Mouse (Mus musculus) adrenal gland (tissue): ENCODE results near the gene Cfhr2.
"Not testable (repeated sequence)": the region's sequence is repeated elsewhere in the genome, so short reads cannot be mapped to it uniquely, and the experiment has no call there.

Experiments used
- intact Hi-C: fragments of 180-260 bp; cut with DNase I; formaldehyde crosslinking; loops from one replicate; pipeline ENCODE4 v1.15.1; 2025
- long read RNA-seq, 2 experiments: library from polyadenylated mRNA; unstranded; transcript quantifications; one replicate each; pipeline ENCODE4 v2.0.0; 2020; ENCODE audit warnings: borderline replicate concordance in 1 of 2; ENCODE audit not compliant: insufficient replicate concordance in 1 of 2

Gene Cfhr2
- long read RNA-seq, experiment 1 = 0 reads
- long read RNA-seq, experiment 2 = 0 reads

GRCm38 (mm10) chr1:139858548-139858947, at the start of gene Cfhr2:
Gene Cfhr2, minus strand, starts transcription at chr1:139858702.
- intact Hi-C loops = no loop called here

DNA sequence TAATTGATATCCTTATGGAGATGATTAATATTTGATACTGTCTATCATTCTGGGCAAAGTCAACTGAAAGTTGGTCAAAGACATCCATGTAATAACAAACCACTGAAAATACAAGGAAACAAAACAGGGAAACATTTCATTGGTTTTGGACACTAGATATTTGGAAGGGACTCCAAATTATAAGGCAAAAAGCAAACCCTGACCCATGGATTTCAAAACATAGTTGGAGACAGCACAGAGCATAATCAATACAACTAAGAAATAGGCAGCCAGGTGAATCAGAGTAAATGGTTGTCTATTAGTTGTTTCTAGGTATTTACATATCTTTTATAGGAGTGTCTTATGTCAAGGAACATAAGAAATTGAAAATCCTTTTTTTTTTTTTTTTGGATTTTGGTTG, 5.2 kb upstream of the Cfhr2 start:
- intact Hi-C loops = no loop called here

DNA sequence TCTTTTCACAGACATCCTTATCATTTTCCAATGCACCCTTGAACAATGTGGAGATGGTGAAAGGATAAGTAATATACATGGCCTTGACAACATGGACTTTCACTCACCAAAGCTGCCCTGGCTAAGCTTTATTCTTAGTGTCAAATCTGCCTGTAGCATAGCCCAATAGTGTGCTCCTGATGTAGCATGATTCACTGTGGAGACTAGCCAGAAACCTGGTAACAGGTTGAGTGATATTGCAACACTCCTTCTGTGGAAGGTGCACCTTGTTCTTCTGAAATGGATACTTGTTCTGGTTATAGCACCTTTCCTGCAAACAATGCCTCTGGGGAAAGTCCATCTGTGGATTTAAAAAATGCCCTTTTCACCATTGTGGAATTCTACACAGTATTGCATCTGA, 1.7 kb upstream of the Cfhr2 start:
- intact Hi-C loops = no loop called here

GRCm38 (mm10) chr1:139839699-139840098, 18.8 kb downstream of the Cfhr2 start:
- intact Hi-C loops = no loop called here

GRCm38 (mm10) chr1:139839290-139839689, 19.2 kb downstream of the Cfhr2 start:
- intact Hi-C loops = no loop called here

GRCm38 (mm10) chr1:139808594-139808993, 49.9 kb downstream of the Cfhr2 start:
- intact Hi-C loops = no loop called here

GRCm38 (mm10) chr1:139781143-139781542, 77.4 kb downstream of the Cfhr2 start, which contains the start of gene Gm4788:
Gene Gm4788, minus strand, starts transcription at chr1:139781243.
- intact Hi-C loops = no loop called here

DNA sequence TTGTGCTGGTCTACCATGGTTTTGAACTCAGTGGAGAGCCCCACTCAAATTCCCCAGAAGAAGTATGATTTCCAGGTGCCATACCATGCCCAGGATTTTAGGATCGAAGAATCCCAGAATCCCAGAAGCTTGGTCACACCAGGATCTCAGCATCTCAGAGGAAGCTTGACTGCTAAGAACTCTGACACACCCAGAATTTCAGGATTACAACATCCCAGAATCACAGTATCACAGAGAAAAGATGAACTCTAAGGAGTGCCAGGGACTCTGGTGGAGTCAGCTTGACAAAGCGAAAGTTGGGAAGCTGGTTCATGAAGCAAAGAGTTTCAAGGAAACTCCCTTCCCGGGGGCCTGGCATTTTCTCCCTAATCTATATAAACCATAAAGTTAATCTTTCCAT, 88.6 kb downstream of the Cfhr2 start:
- intact Hi-C loops = not testable (repeated sequence)
